Mouse (Mus musculus): ENCODE measurements around the gene Rarb.
"Not testable (repeated sequence)": the region's sequence is repeated elsewhere in the genome, so short reads cannot be mapped to it uniquely, and the experiment has no call there.

The Rarb gene

DNA sequence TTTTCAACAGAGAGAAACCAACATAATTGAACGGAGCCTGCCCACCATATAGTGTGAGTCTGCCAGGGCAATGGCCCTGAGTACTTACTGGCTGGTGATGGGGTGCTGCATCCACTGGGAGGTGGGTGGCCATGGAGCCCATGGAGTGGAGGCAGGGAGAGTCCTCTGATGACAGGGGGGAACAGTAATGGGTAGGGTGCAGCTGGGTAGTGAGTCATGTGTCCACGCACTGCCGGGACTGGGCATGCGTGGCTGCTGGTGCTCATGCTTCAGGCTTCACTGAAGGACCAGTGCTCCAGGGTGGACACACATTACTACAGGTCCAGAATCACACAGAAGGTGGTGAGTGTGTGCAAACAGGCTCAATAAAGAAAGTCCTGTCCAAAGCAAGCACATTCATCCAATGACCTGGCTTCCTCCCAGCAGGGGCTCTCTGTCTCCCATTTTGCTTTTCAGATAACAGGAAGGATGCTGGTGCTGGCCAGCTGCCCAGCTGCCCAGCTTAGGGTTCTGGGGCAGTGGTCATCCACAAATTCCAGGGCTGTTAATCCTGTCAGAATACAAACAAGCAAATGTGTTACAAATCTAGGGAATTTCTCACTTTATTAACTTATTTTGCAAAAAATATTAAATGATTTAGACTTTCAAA is at the start of gene Rarb:
Gene Rarb (minus strand): TSS at position 555 of the 649 bp plus-strand sequence.
- DNase-seq (ENCODE audit: low spot score in 2 of 2): no peak

DNA sequence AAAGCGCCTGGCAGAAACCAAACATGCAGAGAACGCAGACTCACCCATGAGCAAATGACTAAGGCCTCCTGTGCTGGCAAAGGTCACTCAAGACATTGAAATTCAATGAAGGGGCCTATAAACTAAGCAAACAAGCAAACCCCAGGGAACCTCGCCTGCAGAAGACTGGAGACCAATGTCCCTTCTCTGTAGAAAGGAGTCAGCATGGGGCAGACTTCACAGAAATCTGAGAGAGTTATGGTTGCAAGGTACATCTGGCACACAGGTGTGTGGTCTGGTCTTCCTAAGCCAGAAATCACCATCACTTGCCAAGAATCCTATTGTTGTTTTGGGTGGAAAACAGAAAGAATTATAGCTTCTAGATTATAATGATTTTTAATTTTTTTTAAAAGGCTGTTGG is 23.1 kb upstream of the Rarb start:
- no peak for DNase-seq (ENCODE audit: low spot score in 2 of 2)

DNA sequence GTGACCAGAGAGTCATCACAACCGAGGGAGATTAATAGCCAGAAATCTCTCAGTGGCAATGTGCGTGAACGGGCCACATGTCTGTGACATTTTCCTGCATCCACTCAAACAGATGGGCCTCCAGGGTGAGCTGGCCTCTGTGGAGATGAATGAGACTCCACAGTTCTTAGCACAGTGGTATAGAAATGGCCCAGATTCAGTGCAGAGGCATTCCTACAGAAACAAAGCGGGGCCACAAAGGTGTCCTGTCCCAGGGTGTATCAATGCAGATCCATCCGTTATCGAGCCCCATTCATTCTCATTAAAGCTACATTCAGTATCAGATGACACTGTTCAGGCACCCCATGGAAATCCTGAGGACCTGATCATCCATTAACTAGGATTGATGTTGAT is 22.6 kb upstream of the Rarb start:
- DNase-seq (ENCODE audit: low spot score in 2 of 2): no peak

DNA sequence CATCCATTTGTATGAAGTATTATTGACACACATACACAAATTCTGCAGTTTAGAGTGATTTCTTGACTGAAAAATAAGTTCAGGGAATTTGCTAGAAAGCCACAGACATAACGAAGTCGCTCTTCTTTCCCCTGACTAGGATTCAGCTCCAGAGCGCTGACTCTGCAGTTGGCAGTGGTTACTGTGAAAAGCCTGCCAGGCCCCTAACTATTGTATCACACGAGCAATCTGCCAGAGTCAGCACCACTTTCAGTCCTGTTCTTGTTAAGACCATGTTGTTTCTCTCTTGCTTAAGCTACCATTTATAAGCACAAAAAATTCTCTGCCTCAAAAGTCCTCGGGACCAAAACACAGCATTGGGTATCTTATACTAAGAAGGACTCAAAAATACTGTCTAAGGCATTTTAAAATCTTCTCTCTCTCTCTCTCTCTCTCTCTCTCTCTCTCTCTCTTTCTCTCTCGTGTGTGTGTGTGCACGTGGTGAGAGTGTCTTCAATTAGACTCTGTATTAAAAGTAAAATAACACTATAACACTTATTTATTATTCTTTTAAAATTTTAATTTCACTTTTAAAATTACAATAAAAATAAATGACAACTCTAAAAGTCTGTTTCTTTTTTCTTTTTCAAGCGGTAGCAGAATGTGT is 22.1 kb upstream of the Rarb start:
- DNase-seq (ENCODE audit: low spot score in 2 of 2): no peak

DNA sequence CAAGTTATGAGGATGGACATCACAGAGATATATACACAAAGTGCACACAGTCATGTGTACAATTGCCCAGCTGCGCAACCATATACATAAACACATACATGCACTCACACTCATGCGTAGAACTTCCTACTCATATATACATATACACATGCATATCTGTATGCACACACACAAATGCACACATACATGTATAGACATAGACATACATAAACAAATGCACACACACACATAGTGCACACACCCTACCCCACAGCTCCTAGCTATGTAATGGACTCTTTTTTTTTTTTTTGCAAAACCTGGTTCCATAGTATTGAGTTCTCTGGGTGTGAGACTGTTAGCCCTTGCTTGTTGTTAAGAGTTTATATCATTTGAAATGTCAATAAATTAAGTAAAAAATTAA is 21.2 kb upstream of the Rarb start:
- no peak for DNase-seq (ENCODE audit: low spot score in 2 of 2)

DNA sequence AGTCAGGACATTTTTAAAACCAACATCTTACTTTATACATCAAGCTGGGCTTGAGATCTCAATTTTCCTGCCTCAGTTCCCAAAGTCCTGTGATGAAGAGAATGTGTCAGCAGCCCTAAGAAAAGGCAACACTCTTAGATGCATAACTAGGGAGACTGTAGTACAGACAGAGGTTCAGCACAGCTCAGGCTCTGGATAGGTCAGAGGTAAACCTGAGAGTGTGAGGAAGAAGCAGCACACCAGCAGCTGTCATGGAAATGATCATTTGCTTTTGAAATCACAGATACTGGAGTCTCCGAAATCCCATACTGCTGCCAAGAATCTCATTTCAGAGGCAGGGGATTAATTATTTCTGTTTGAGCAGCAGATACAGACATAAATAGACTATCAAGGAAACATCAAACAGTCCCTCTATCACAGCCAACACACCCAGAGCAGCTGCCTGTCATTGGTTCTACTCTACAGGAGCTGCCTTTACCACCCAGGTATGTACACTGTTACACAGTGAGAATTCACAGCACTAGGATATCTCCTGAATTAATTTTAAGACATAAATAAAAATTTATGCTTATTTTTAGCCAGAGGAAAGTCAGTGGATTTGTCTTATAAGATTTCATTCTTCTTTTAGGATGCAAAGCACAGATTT is 3.7 kb downstream of the Rarb start:
- no peak for DNase-seq (ENCODE audit: low spot score in 2 of 2)

DNA sequence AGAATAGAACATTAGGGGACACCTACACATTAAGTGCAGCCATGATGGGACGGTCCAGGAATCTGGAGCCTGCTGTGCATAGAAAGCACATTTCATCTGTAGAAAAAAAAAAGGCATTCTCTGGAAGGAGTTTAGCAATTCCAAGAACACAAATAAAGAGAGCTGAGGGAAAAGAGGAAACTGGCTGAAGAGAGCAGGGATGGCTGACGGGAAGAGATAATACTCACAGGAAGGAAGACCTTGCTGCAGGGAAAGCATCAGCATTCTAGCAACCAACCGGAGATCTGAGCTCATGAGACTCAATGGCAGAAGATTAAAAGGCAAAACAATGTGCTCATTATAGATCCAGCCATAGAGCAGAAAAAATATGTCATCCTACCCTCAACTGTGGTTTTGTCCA is 12.8 kb downstream of the Rarb start:
- DNase-seq (ENCODE audit: low spot score in 2 of 2): no peak

DNA sequence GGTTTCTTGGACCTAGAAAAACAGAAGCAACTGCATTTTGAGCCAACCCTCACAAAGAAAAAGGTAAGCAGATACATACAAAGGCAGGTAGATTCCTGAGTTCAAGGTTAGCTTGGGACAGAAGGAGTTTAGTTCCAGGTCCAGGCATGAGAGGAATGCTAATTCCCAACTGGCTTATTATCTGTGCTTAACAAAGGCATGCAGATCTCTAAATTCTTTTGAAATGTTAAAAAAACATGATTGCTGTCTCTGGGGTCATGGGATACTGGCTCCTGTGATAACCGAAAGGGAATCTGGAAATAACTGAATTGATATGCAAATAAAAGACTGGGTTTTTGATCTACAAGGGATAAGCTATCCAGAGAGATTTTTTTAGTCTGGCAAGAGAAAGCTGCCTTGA is 28.8 kb downstream of the Rarb start:
- DNase-seq (ENCODE audit: low spot score in 2 of 2): no peak

DNA sequence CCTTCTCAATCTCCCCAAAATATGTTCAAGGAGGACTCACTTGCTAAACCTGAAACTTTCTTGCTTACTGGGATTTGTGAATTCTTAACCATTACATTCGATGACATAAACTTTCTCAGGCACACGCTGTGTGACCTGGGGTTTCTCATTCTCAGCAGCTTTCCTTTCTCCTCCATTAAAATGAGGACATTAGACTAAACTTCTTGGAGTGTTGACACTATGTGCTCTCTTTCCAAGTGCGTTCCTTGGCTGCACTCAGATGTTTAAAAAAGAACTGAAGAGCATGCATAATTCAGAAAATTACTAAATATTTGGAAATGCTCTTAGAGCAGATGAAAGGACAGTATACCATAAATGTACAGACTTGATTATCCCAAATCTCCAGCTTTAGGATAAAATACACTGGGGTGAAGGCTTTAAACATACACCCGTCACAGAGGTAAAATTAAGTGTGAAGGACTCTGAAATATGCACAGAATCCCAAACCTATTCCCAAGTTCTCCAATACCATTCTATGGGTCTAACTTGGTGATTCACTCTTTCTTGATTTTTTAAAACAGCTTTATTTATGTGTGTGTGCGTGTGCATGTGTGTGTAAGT is 36.9 kb downstream of the Rarb start:
- no peak for DNase-seq (ENCODE audit: low spot score in 2 of 2)

DNA sequence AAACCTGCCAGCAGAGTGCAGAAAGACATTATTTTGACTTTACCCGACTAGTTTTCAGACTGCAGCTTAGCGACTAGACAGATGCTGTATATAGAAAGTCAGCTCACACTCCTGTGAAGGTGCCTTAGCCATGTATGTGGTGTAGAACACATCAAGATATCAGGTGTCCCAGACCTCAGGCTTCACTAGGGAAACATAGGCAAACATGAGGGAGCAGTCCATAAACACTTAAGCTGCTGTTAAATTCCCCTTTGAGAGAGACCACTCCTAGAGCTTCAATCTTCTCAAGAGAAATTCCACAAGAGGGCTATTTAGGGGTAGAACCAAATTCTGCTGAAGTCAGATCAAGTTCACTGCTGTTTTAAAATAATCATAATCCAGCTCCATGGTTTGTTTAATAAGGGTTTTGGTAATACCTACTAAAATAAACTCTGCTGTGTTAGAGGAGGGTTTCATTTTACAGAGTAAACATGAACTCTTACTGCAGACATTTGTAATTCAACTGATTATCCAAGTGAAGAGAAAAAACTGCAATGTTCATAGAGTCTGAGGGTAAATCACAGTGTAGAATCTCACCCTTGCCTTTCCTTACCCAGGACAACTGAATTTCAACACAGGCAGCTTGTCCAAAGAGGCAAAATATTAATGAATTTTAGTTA is 42.1 kb downstream of the Rarb start:
- DNase-seq (ENCODE audit: low spot score in 2 of 2): no peak

DNA sequence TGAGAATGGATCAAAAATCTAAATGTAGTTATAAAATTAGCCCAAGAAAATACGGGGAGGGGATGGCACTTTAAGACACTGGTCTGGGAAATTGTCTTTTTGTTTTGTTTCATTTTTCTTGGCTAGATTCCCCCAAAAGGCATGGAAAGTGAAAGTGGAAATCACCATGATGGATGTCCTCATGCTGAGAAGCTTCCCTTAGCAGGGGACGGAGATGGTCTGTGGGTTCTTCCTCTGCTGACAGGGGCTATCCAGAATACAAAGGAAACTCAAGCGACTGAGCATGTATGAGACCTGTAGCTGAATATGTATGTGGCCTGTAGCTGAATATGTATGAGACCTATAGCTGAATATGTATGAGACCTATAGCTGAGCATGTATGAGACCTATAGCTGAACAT is 46.0 kb downstream of the Rarb start:
- no peak for DNase-seq (ENCODE audit: low spot score in 2 of 2)

DNA sequence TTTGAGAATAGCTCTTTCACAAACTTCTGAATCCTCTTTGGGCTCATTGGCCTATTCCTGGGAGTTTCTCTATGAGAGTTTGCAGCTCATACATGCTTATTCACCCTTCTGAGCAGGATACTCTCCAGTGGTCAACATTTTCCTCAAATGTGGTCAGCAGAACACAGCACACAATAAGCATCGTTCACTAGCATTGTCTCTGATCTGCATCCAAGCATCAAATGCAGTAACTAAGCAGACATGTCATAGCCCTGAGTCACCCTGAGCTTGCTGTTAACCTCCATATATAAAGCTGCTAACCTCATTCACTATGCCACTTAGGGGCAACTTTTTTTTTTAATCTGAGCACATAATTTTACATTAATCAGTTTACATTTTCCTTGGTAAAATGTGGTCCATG is 53.1 kb downstream of the Rarb start:
- no peak for DNase-seq (ENCODE audit: low spot score in 2 of 2)

DNA sequence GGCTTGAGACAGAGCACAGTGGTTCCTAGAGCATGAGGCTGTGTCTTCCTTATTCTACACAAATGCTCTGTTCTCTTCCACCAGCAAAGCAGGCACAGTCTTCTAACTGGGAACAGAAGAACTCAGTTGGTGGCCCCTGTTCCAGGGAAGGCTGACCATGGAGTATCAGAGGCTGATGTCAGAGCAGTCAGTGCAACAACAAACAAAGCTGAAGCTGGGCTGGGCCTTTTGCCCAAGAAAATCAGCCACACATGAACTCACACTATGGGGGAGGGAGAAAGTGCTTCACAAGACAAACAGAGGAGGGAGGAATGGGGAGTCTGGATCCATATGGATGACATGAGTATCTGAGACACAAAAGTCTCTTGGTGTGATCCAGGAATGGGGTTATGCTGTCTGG is 56.2 kb downstream of the Rarb start:
- no peak for DNase-seq (ENCODE audit: low spot score in 2 of 2)

DNA sequence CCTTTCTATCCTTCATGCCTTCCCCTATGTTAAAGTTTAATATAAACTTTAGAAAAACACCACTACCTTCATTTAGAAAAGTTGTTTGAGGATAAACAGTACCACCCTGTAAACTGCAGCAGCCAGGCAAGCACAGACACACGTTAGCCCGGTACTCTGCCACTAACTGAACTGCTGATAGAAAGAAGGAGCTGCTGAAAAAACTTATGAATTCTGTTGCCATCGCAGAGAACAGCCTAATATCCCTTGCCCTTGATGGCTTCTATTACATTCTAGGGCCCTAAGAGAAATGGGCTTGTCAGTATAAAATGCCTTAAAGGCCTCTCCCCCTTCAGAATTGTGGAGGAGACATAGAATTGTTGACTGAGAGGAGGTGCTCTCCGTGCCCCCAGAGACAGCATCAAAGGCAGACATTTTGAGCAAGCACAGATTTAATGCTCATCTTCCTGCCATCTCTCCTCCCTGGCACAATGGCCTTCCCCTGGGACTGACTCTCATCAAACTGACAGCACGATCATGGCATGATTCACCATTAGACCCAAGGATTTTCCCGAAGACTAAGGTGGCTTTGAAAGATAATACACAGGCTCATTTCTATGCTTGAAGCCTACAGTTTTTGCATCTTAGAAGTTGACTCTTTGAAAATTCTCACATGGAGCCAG is 60.1 kb downstream of the Rarb start:
- no peak for DNase-seq (ENCODE audit: low spot score in 2 of 2)

DNA sequence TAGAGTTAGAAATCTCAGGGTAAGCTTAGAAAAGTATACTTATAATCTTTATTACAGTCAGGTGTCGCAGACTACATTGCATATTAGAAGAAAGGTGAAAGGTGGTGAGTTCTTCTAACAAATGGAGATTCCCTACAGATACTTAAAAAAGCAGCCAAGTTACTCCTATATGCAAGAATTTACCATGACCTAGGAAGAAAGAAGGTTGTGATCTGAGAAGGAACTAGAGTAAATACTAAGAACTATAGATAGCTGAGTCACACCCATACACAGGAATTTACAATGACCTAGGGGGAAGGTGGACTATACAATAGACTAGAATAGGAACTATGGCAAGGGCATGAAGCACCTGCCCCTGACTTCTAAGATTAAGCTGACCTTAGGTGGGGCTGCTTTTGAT is 63.4 kb downstream of the Rarb start:
- DNase-seq (ENCODE audit: low spot score in 2 of 2): not testable (repeated sequence)

DNA sequence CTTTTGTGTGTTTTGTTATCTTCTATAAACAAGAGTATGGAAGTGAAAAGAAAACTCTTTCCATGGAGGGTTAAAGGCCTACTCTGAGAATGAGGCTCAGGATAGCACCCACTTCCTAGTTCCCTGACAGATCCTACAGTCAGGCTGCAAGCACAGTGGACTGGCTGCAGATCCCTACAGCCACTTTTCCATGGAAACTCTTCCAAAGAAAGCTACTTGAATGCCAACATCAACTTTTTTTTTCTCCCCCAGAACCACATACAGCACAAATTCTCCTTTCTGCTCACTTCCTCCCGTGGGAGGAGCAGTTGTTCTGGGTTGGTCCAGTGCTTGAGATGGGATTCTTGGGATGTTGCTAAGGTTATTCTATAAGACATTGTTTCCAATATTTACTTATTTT is 66.3 kb downstream of the Rarb start:
- DNase-seq (ENCODE audit: low spot score in 2 of 2): no peak

DNA sequence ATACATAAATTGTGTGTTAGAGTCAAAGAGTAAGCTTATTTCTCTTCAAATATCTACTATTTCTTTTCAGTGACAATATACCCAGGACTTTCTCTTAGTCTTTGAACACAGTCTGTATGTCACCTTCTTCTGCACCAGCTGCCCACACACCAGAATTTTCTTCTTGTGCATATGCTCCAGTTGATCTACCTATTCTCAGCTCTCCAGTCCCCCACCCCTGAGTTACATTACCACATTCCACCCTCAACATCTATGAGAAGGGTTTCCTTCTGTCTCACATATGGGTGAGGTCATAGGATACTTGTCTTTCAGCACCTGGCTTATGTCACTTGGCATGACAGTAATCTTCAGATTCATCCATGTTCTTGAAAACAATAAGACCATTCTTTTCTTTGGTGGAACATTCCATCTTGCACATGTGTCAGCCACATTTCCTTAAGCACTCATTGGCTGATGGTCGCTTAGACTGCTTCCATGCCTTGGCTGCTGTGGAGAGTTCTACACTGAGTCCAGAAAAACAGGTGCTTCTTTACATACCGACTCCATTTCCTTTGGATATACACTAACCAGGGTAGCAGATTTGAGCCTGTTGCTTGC is 71.9 kb downstream of the Rarb start:
- DNase-seq (ENCODE audit: low spot score in 2 of 2): no peak

DNA sequence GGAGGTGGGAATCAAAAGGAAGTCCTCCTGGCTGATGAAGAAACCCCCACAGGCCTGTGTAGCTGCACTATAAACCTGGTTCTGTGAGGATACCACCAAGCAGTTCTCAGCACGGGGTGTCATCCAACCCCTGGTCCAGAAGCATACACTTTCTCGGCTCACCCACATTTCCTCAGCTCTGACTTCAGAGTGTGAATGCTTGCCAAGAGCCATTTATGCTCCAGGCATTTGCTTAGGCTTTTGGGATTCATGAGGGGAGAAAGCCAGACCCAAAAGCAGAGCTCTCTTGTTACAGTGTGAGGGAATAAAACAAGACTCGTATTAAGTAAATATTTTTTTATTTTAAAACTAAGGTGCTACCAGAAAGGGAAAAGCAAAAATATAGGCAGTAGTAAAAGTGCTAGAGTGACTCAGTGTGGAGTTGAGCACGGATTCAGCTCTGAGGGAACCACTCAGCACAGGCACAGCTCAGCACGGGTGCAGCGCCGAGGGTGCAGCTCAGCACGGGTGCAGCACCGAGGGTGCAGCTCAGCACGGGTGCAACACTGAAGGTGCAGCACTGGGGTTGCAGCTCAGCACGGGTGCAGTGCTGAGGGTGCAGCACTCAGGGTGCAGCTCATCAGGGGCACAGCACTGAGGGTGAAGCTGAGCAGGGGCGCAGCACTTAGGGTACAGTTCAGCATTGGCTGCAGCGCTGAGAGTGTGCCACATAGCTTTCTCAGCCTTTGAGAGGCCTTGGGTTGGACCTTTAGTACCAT is 77.8 kb downstream of the Rarb start:
- no peak for DNase-seq (ENCODE audit: low spot score in 2 of 2)

DNA sequence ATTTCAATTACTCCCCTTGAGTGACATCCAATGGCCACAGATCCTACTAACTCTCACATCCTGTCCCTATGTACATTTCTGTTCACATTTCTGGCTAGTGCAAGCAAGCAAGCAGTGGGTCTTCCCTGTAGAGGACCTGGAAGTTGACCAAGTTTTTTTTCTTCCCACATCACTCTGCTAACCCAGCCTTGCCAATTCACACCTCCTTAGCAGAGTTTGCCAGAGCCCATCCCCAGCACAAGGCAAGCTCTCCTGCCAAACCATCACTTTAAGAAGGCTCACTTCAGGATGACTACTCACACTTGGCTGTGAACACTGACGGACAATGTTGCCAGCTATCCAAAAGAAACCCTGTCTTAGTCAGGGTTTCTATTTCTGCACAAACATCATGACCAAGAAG is 80.4 kb downstream of the Rarb start:
- DNase-seq (ENCODE audit: low spot score in 2 of 2): no peak

DNA sequence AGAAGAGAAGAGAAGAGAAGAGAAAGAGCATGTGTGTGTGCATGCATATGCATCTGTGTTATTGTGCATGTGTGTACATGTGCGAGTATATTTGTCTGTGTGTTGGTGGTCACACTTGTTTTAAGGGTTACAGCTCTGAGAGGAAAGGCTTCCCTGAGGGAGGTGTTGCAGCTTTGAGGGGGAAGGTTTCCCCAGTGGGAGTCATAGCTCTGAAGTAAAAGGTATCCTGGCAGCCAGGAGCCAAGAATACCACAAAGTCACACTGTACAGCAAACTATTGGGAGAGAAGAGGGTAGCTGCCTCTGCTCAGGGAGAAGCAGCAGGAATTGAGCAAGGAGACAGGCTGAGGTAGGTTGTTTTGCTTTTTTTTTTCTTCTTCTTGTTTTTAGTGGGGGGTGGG is 81.2 kb downstream of the Rarb start:
- no peak for DNase-seq (ENCODE audit: low spot score in 2 of 2)
